Mouse (Mus musculus) neural tube, embryonic 14.5 days (tissue): ENCODE measurements around the gene Msh4. TPM values are rescaled to one million over a fixed set of nuclear protein-coding genes. Genes with fewer than 3 reads are reported as not detected.
"Not testable (repeated sequence)": the region's sequence is repeated elsewhere in the genome, so short reads cannot be mapped to it uniquely, and the experiment has no call there.

Source experiments
- ATAC-seq: fragments of 200-750 bp; cut with Nextera tagmentation; 2 replicates; pipeline ENCODE4 v1.8.0; 2017; ENCODE audit warnings: low read depth, mild to moderate bottlenecking, moderate TSS enrichment, moderate library complexity
- H3K27ac ChIP-seq: fragments of 300-500 bp; sonication (generic); 2 replicates; pipeline ENCODE4 v1.5.1; 2014; ENCODE audit warnings: low read depth, mild to moderate bottlenecking, control low read depth, low read length, moderate library complexity, mixed read lengths
- H3K27me3 ChIP-seq: fragments of 300-500 bp; sonication (generic); 2 replicates; pipeline ENCODE4 v1.6.1; 2014; ENCODE audit warnings: low read length; ENCODE audit not compliant: control insufficient read depth, insufficient read depth
- H3K36me3 ChIP-seq: fragments of 300-500 bp; sonication (generic); 2 replicates; pipeline ENCODE4 v1.6.1; 2014; ENCODE audit warnings: low read length, mixed read lengths; ENCODE audit not compliant: control insufficient read depth, insufficient read depth
- H3K4me1 ChIP-seq: fragments of 300-500 bp; sonication (generic); 2 replicates; pipeline ENCODE4 v1.6.1; 2014; ENCODE audit warnings: low read length; ENCODE audit not compliant: control insufficient read depth, insufficient read depth
- H3K4me2 ChIP-seq: fragments of 300-500 bp; sonication (generic); 2 replicates; pipeline ENCODE4 v1.6.1; 2014; ENCODE audit warnings: mild to moderate bottlenecking, low read depth, low read length, control low read depth
- H3K4me3 ChIP-seq: fragments of 300-500 bp; sonication (generic); 2 replicates; pipeline ENCODE4 v1.5.1; 2014; ENCODE audit warnings: low read depth, low read length, control low read depth, mixed read lengths
- H3K9ac ChIP-seq: fragments of 300-500 bp; sonication (generic); replicated peaks from 2 replicates; pipeline ENCODE4 v1.6.1; 2014; ENCODE audit warnings: low read depth, mild to moderate bottlenecking, control low read depth, low read length, mixed read lengths
- H3K9me3 ChIP-seq: fragments of 300-500 bp; sonication (generic); 2 replicates; pipeline ENCODE4 v1.6.1; 2016; ENCODE audit warnings: low read length; ENCODE audit not compliant: control insufficient read depth
- WGBS: fragments of 180-500 bp; shearing (Covaris S2); extraction: QIAGEN DNeasy Blood & Tissue Kit; methylation state at CpG from one replicate; pipeline ENCODE4 v1.1.7; 2014; 5-methylcytosine and 5-hydroxymethylcytosine counted together
- polyA plus RNA-seq: library from polyadenylated mRNA; unstranded; fragments of >200 nt; fragmentation: Nextera tagmentation; extraction: Ambion mirVana; gene quantifications from 2 replicates; pipeline ENCODE4 v1.2.1, GENCODE M21; 2014

Gene Msh4
- polyA plus RNA-seq, 1 experiment from 2014 or later, result 0.31 TPM

DNA sequence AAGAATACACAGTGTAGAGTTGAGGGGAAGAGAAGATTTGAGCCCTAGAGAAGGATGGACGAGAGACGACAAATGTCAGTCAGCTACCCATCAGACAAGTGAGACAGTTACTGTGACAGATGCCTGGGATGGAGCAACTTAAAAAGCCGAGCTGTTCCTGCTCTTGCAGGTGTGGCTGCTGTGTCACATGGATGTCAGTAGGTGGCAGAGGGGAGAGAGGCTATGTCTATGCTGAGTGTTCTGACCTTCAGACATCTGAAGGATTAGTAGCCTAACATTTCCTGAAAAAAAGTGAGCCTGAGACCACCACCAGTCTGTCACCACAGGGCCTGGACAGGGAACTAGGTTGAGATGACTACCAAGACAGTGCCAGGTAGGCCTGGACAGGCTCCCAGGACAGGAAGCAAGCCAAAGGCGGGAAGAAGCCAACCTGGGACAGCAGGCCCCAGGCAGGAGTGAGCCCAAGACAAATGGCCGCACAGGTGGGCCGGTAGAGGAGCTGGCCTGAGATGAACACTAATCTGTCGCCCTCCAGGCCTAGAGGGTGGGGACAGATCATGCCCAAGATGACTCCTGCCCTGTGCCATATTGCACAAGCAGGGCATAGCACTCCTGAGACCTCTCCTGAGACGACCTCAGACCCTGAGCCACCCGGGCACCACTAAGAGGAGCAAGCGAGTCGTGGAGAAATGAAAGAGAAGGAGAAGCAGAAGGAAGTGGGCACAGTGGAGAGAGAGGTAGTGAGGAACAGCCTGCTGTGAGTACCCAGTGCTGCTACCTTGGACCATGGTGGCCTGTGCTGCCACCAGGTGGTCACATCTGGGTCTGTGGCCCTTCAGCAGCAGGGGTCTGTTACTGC lies 74.7 kb downstream of the Msh4 start:
- Histone ChIP-seq H3K36me3 (no peaks in the 10 kb centered on the region), H3K27me3 (no peaks in the 10 kb centered on the region), H3K4me1 (no peaks in the 10 kb centered on the region), H3K27ac (no peak overlapping the region), H3K9ac (no peak overlapping the region), H3K4me2 (no peak overlapping the region), H3K9me3 (no peaks in the 10 kb centered on the region), H3K4me3 (no peak overlapping the region)
- ATAC-seq, result peak; percentile 31; the same call in 1 of the 2 replicates
- whole genome bisulfite sequencing, result 85% methylated on average over 11 of the region's 11 CpGs

DNA sequence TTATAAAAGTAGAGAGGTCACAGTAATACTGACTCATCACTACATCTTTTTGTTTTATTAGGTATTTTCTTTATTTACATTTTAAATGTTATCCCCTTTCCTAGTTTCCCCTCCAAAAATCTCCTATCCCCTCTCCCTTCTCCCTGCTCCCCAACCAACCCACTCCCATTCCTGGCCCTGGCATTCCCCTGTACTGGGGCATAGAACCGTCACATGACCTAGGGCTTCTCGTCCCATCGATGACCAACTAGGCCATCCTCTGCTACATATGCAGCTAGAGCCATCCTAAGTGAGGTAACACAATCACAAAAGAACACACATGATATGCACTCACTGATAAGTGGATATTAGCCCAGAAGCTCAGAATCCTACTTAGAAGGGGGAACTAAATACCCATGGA lies 76.2 kb downstream of the Msh4 start:
- not testable (repeated sequence) for H3K27ac ChIP-seq, H3K36me3 ChIP-seq, H3K4me2 ChIP-seq, H3K9ac ChIP-seq, H3K4me3 ChIP-seq, ATAC-seq, H3K9me3 ChIP-seq, H3K4me1 ChIP-seq, H3K27me3 ChIP-seq
- 96% methylated on average over 3 of the region's 3 CpGs for WGBS

DNA sequence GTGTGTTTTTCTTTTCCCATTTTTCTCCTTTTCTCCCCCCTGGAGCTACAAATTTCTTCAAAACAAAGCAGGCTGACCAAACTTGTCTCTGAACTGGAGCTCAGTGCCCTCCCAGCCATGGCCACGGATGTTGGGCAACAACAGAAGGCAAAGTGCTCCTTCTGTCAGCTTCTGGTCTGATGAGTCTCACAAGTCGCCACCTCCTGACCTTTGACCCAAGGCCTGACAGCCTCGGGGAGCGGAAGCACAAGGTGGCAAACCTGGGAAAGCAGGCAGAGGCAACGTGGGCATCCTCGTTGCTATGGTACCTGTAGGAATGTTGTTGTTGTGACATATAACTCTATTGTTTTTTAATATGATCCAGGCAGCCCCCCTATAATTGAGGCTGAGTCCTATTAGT lies 79.3 kb downstream of the Msh4 start:
- Histone ChIP-seq H3K36me3 (no peaks in the 10 kb centered on the region), H3K9ac (no peak overlapping the region), H3K4me1 (no peaks in the 10 kb centered on the region), H3K27ac (no peak overlapping the region), H3K4me2 (no peak overlapping the region), H3K9me3 (no peaks in the 10 kb centered on the region), H3K27me3 (no peaks in the 10 kb centered on the region), H3K4me3 (no peak overlapping the region)
- ATAC-seq, result no peak
- 56% methylated on average over 6 of the region's 6 CpGs for WGBS

DNA sequence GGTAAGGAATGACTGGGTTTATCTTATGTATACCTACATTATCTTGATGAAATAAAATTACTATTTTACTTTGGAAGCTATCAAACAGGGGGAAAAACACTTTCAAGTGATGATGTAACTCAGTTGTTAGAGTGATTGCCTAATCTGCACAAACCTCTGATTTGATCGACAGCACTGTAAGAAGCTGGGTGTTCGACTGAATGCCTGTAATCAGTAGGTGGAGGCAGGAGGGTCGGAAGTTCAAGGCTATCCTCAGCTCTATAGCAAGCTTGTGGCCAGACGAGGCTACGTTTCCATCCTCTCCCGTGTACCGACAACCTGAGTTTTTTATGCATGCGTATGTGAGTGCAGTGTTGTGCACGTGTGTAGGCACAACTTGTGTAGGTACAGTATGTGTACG lies 80.7 kb downstream of the Msh4 start:
- 95% methylated on average over 10 of the region's 10 CpGs for WGBS
- no peak overlapping the region for H3K27ac ChIP-seq
- no peaks in the 10 kb centered on the region for H3K9me3 ChIP-seq
- H3K27me3 ChIP-seq, result no peaks in the 10 kb centered on the region
- no peak overlapping the region for H3K9ac ChIP-seq
- H3K4me2 ChIP-seq, result no peak overlapping the region
- ATAC-seq, result no peak
- no peaks in the 10 kb centered on the region for H3K36me3 ChIP-seq
- H3K4me3 ChIP-seq, result no peak overlapping the region
- H3K4me1 ChIP-seq, result no peaks in the 10 kb centered on the region

DNA sequence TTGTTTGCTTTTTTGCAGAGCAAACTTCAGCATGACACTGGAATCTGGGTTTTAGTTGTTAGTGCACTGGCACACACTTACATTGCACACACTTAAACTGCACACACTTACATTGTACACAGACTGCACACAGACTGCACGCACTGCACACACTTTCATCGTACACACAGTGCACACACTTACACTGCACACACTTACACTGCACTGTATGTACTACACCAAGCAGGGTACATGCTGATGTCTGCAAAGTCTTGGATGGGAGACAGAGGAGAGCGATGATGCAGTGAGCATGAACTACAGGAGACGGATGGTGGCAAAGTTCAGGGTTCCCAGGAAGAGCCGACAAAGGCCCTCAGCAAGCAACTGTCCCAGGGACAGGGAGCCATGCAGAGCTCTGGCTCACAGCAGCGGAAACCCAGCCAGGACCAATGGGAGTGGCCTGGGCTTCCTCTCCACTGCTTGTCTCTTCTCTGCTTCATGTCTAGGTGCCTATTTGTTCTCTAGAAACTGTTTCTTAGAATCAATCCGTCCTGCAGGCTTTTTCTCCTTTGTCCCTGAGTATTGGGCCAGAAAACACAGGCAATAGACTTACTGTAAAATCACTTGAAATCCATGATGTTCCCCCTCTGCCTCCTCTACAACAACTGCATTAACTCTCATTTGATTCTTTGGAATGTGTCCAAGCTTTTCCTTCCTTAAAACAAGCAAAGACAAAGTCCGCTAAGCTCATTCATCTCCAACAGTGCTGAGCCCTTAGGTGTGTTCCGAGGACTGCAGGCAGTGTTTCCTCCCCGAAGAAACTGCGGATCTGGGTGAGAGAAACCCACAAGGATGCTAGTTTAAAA lies 82.0 kb downstream of the Msh4 start:
- 61% methylated on average over 11 of the region's 11 CpGs for WGBS
- Histone ChIP-seq H3K36me3 (no peaks in the 10 kb centered on the region), H3K27ac (no peak overlapping the region), H3K9ac (no peak overlapping the region), H3K4me3 (no peak overlapping the region), H3K4me2 (no peak overlapping the region), H3K9me3 (no peaks in the 10 kb centered on the region), H3K4me1 (no peaks in the 10 kb centered on the region), H3K27me3 (no peaks in the 10 kb centered on the region)
- ATAC-seq, result peak; percentile 56; the same call in 1 of the 2 replicates

DNA sequence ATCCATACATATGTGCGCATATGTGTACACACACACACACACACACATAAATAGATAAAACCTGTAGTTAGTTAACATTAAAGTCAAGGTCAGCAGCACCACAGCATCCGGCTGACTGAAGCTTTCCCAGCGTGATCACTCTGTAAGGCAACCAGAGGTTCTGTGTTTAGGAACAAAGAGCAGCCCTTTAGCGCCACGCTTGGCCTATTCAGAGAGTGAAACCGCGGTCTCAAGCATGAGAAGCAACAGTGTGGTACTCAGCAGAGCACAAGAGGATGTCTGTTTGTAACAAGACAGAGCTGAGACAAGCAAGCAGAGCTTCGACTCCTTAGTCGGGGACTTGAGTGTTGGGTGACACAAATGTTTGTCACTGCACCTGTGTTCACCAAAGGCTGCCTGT lies 86.5 kb downstream of the Msh4 start:
- Histone ChIP-seq H3K9ac (no peak overlapping the region), H3K27me3 (no peaks in the 10 kb centered on the region), H3K4me3 (no peak overlapping the region), H3K9me3 (no peaks in the 10 kb centered on the region), H3K36me3 (no peaks in the 10 kb centered on the region), H3K4me2 (no peak overlapping the region), H3K27ac (no peak overlapping the region), H3K4me1 (no peaks in the 10 kb centered on the region)
- no peak for ATAC-seq
- WGBS, result 67% methylated on average over 9 of the region's 9 CpGs

DNA sequence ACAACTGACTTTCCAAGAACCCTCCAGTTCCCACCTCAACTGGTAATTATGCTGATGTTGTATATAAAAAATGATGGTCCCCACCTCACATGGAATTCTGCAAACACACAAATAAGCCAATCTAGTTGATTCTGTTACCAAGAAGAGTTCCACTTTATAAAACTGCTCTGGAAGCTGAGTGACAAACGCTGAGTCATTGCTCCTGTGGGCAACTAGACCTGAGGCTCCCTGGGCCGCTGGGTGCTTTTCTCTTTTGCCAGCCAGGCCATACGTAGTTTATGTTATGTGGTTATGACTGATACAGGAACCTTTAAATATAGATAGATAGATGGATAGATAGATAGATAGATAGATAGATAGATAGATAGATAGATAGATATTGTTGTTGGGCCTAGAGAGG lies 87.2 kb downstream of the Msh4 start:
- no peak overlapping the region for H3K27ac ChIP-seq
- 96% methylated on average over 3 of the region's 3 CpGs for WGBS
- no peak overlapping the region for H3K4me2 ChIP-seq
- no peaks in the 10 kb centered on the region for H3K9me3 ChIP-seq
- H3K4me3 ChIP-seq, result no peak overlapping the region
- H3K36me3 ChIP-seq, result no peaks in the 10 kb centered on the region
- no peak overlapping the region for H3K9ac ChIP-seq
- H3K4me1 ChIP-seq, result no peaks in the 10 kb centered on the region
- H3K27me3 ChIP-seq, result no peaks in the 10 kb centered on the region
- ATAC-seq, result no peak

DNA sequence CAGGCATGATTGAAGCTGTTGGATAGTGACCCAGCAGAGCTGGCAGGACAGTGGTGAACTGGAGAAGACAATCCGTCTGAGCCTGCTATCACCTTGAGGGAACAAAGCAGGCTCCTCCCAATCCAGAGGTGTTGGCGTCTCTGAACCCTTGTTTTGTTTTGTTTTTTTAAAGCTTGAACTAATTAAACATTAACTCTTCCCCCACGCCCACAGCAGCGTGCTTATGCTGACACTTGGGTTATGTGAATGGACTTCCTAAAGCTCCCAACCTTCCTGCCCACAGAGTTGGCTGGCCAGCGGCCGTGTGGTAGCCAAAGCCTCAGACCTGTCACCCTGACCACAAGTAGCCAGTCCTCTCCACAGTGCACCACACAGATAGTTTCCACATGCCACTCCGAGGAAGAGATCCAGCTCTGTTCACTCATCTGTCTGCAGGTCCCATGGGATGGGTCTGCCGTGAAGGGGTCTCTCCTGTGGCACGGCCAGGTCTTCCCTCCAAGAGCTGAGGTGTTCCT lies 88.5 kb downstream of the Msh4 start:
- Histone ChIP-seq H3K27ac (no peak overlapping the region), H3K4me3 (no peak overlapping the region), H3K4me2 (no peak overlapping the region), H3K4me1 (no peaks in the 10 kb centered on the region), H3K9me3 (no peaks in the 10 kb centered on the region), H3K27me3 (no peaks in the 10 kb centered on the region), H3K9ac (no peak overlapping the region), H3K36me3 (no peaks in the 10 kb centered on the region)
- 85% methylated on average over 9 of the region's 9 CpGs for whole genome bisulfite sequencing
- ATAC-seq, result no peak

DNA sequence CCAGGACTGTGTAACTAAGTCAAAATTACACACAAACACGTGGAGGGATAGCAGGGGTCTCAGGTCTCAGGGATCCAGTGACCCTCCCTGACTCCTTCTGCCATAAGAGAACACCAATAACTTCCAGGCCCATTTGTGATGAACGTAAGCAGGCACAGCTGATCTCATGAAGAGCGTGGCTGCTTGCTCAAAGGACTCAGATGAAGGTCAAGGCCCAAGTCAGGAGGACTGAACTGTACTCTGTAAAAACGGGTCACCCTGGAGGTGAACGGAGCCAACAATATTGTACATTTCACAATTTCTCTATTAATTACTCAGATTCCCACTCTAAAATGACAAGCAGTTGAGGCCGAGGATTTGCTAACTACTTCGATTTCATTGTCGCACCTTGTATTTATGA lies 91.9 kb downstream of the Msh4 start:
- H3K27me3 ChIP-seq, result no peaks in the 10 kb centered on the region
- H3K4me2 ChIP-seq, result no peak overlapping the region
- no peak overlapping the region for H3K27ac ChIP-seq
- H3K9ac ChIP-seq, result no peak overlapping the region
- H3K4me1 ChIP-seq, result no peaks in the 10 kb centered on the region
- H3K4me3 ChIP-seq, result no peak overlapping the region
- ATAC-seq, result no peak
- 91% methylated on average over 8 of the region's 8 CpGs for WGBS
- no peaks in the 10 kb centered on the region for H3K9me3 ChIP-seq
- no peaks in the 10 kb centered on the region for H3K36me3 ChIP-seq
